Mouse (Mus musculus): Measurements from ENCODE around the gene Arsg. TPM values are rescaled to one million over a fixed set of nuclear protein-coding genes. Genes with fewer than 3 reads are reported as not detected.
"Not testable (repeated sequence)": the region's sequence is repeated elsewhere in the genome, so short reads cannot be mapped to it uniquely, and the experiment has no call there.

The Arsg gene
- polyA plus RNA-seq, 1 experiment from 2014 or later: 2.7 TPM

GRCm38 (mm10) chr11:109607600-109607999 lies 134.4 kb downstream of the Arsg start:
- H3K4me2 ChIP-seq (replicated peaks): no peak overlapping the region
- H3K27me3 ChIP-seq (replicated peaks): no peaks in the 10 kb centered on the region
- H3K9ac ChIP-seq: no peak overlapping the region
- 82% methylated on average over 6 of the region's 6 CpGs for WGBS
- H3K27ac ChIP-seq: no peak overlapping the region
- no peaks in the 10 kb centered on the region for H3K36me3 ChIP-seq
- no peak for ATAC-seq (ENCODE audit: low FRiP score, low read depth)
- no peaks in the 10 kb centered on the region for H3K9me3 ChIP-seq
- H3K4me1 ChIP-seq: peaks cover 10% of the 10 kb centered on the region
- no peak overlapping the region for H3K4me3 ChIP-seq

- no peak for ATAC-seq (ENCODE audit: low FRiP score, low read depth)
- WGBS: 69% methylated on average over 6 of the region's 6 CpGs
These were observed 135.9 kb downstream of the Arsg start for GRCm38 (mm10) chr11:109608976-109609625.

GRCm38 (mm10) chr11:109610046-109610794 lies 137.0 kb downstream of the Arsg start:
- no peak for ATAC-seq (ENCODE audit: low FRiP score, low read depth)
- Histone ChIP-seq H3K4me3 (peak overlapping the region; percentile 53), H3K27me3 (replicated peaks) (no peaks in the 10 kb centered on the region), H3K36me3 (no peaks in the 10 kb centered on the region), H3K4me1 (peaks cover 10% of the 10 kb centered on the region), H3K9ac (peak overlapping the region; percentile 62), H3K27ac (no peak overlapping the region), H3K4me2 (replicated peaks) (peak overlapping the region; percentile 80), H3K9me3 (no peaks in the 10 kb centered on the region)
- WGBS: 21% methylated on average over 9 of the region's 9 CpGs

More at GRCm38 (mm10) chr11:109608976-109609625, 135.9 kb downstream of the Arsg start:
- Histone ChIP-seq H3K9me3 (no peaks in the 10 kb centered on the region), H3K9ac (no peak overlapping the region), H3K36me3 (no peaks in the 10 kb centered on the region), H3K4me2 (replicated peaks) (no peak overlapping the region), H3K27me3 (replicated peaks) (no peaks in the 10 kb centered on the region), H3K4me1 (peaks cover 10% of the 10 kb centered on the region), H3K27ac (no peak overlapping the region), H3K4me3 (no peak overlapping the region)

GRCm38 (mm10) chr11:109610795-109611302 lies 137.7 kb downstream of the Arsg start:
- WGBS: 1% methylated on average over 26 of the region's 26 CpGs
- H3K9ac ChIP-seq: peak overlapping the region; percentile 62
- peak overlapping the region; percentile 80 for H3K4me2 ChIP-seq (replicated peaks)
- H3K27ac ChIP-seq: no peak overlapping the region
- ATAC-seq (ENCODE audit: low FRiP score, low read depth): no peak
- H3K9me3 ChIP-seq: no peaks in the 10 kb centered on the region
- H3K36me3 ChIP-seq: no peaks in the 10 kb centered on the region
- H3K4me3 ChIP-seq: peak overlapping the region; percentile 53
- H3K27me3 ChIP-seq (replicated peaks): no peaks in the 10 kb centered on the region
- H3K4me1 ChIP-seq: peaks cover 10% of the 10 kb centered on the region

GRCm38 (mm10) chr11:109611303-109612149 lies 138.4 kb downstream of the Arsg start, which contains the start of gene Wipi1:
TSS of gene Wipi1 (minus strand) at chr11:109611967.
- peak; percentile 97 for ATAC-seq (ENCODE audit: low FRiP score, low read depth)
- peaks cover 10% of the 10 kb centered on the region for H3K4me1 ChIP-seq
- 1% methylated on average over 57 of the region's 58 CpGs for WGBS
- H3K9ac ChIP-seq: peak within 1 kb of the TSS; percentile 62
- H3K27ac ChIP-seq: no peak within 1 kb of the TSS
- peak within 1 kb of the TSS; percentile 53 for H3K4me3 ChIP-seq
- no peaks in the 10 kb centered on the region for H3K27me3 ChIP-seq (replicated peaks)
- H3K4me2 ChIP-seq (replicated peaks): peak within 1 kb of the TSS; percentile 80
- H3K36me3 ChIP-seq: no peaks in the 10 kb centered on the region
- no peaks in the 10 kb centered on the region for H3K9me3 ChIP-seq

- H3K9ac ChIP-seq: no peak overlapping the region
- peaks cover 10% of the 10 kb centered on the region for H3K4me1 ChIP-seq
- no peak overlapping the region for H3K27ac ChIP-seq
- no peak for ATAC-seq (ENCODE audit: low FRiP score, low read depth)
- no peak overlapping the region for H3K4me3 ChIP-seq
- H3K27me3 ChIP-seq (replicated peaks): no peaks in the 10 kb centered on the region
- 81% methylated on average over 7 of the region's 7 CpGs for WGBS
- H3K9me3 ChIP-seq: no peaks in the 10 kb centered on the region
- no peaks in the 10 kb centered on the region for H3K36me3 ChIP-seq
- no peak overlapping the region for H3K4me2 ChIP-seq (replicated peaks)
These were observed 139.8 kb downstream of the Arsg start for GRCm38 (mm10) chr11:109612871-109613529.

GRCm38 (mm10) chr11:109615286-109615685 lies 142.1 kb downstream of the Arsg start:
- WGBS: 73% methylated on average over 9 of the region's 9 CpGs

GRCm38 (mm10) chr11:109616352-109616751 lies 143.2 kb downstream of the Arsg start:
- no peaks in the 10 kb centered on the region for H3K4me1 ChIP-seq
- no peaks in the 10 kb centered on the region for H3K36me3 ChIP-seq
- no peak for ATAC-seq (ENCODE audit: low FRiP score, low read depth)
- H3K9me3 ChIP-seq: no peaks in the 10 kb centered on the region
- H3K27me3 ChIP-seq (replicated peaks): no peaks in the 10 kb centered on the region
- no peak overlapping the region for H3K4me3 ChIP-seq
- 82% methylated on average over 4 of the region's 4 CpGs for WGBS
- no peak overlapping the region for H3K27ac ChIP-seq
- H3K9ac ChIP-seq: no peak overlapping the region
- H3K4me2 ChIP-seq (replicated peaks): no peak overlapping the region

More at GRCm38 (mm10) chr11:109615286-109615685, 142.1 kb downstream of the Arsg start:
- no peak overlapping the region for H3K4me2 ChIP-seq (replicated peaks)
- no peak overlapping the region for H3K27ac ChIP-seq
- H3K9me3 ChIP-seq: no peaks in the 10 kb centered on the region
- no peak for ATAC-seq (ENCODE audit: low FRiP score, low read depth)
- H3K4me1 ChIP-seq: peaks cover 6% of the 10 kb centered on the region
- H3K36me3 ChIP-seq: no peaks in the 10 kb centered on the region
- no peaks in the 10 kb centered on the region for H3K27me3 ChIP-seq (replicated peaks)
- H3K9ac ChIP-seq: no peak overlapping the region
- H3K4me3 ChIP-seq: no peak overlapping the region

GRCm38 (mm10) chr11:109616766-109617165 lies 143.6 kb downstream of the Arsg start:
- no peak overlapping the region for H3K4me2 ChIP-seq (replicated peaks)
- no peak overlapping the region for H3K4me3 ChIP-seq
- no peak overlapping the region for H3K27ac ChIP-seq
- H3K9me3 ChIP-seq: no peaks in the 10 kb centered on the region
- no peak for ATAC-seq (ENCODE audit: low FRiP score, low read depth)
- no peaks in the 10 kb centered on the region for H3K27me3 ChIP-seq (replicated peaks)
- 73% methylated on average over 4 of the region's 4 CpGs for WGBS
- H3K9ac ChIP-seq: no peak overlapping the region
- no peaks in the 10 kb centered on the region for H3K4me1 ChIP-seq
- no peaks in the 10 kb centered on the region for H3K36me3 ChIP-seq

GRCm38 (mm10) chr11:109619055-109619454 lies 145.9 kb downstream of the Arsg start:
- H3K4me3 ChIP-seq; H3K4me2 ChIP-seq (replicated peaks); H3K36me3 ChIP-seq; H3K9ac ChIP-seq; ATAC-seq (ENCODE audit: low FRiP score, low read depth); H3K27ac ChIP-seq; H3K9me3 ChIP-seq; H3K4me1 ChIP-seq; H3K27me3 ChIP-seq (replicated peaks): not testable (repeated sequence)
- WGBS: 33% methylated on average over 8 of the region's 8 CpGs

GRCm38 (mm10) chr11:109620356-109620755 lies 147.2 kb downstream of the Arsg start:
- H3K36me3 ChIP-seq: no peaks in the 10 kb centered on the region
- no peak overlapping the region for H3K27ac ChIP-seq
- H3K4me1 ChIP-seq: no peaks in the 10 kb centered on the region
- no peak overlapping the region for H3K9ac ChIP-seq
- no peak overlapping the region for H3K4me3 ChIP-seq
- H3K27me3 ChIP-seq (replicated peaks): no peaks in the 10 kb centered on the region
- no peaks in the 10 kb centered on the region for H3K9me3 ChIP-seq
- H3K4me2 ChIP-seq (replicated peaks): no peak overlapping the region
- no peak for ATAC-seq (ENCODE audit: low FRiP score, low read depth)
- 84% methylated on average over 6 of the region's 6 CpGs for WGBS
